10 mouse cellular contexts compared by ENCODE assay signal in genomic region chr2:169928447-169929120, GRCm38 (mm10).
DNase-seq lines count a peak whose midpoint lies in the region; ATAC-seq and TF ChIP-seq lines count a peak whose summit lies in the region.
"Had no signal": no experiment of that assay in that cellular context is flagged by ENCODE, and none has a peak within 500 bp of the region (broad histone marks: within the 10 kb centered on the region; RNA-seq: fewer than 3 reads in every experiment).

No protein-coding gene starts in this region.

- H3K27ac ChIP-seq in kidney, embryonic 15.5 days: no peak overlapping the region
- H3K27ac ChIP-seq in lung, embryonic 16.5 days (ENCODE audit: low read length): no peak overlapping the region
- H3K27ac ChIP-seq: heart, embryonic 15.5 days; liver, embryonic 14.5 days had no signal

- no peak for TF ChIP-seq POLR2A in brain, embryonic 14.5 days (IDR thresholded peaks at IDR 0.05; ENCODE audit: borderline replicate concordance, extremely low read depth, insufficient read depth, insufficient read length, poor library complexity, severe bottlenecking)

- no peak overlapping the region for H3K4me2 ChIP-seq in kidney, embryonic 15.5 days
- no peak overlapping the region for H3K4me2 ChIP-seq in lung, embryonic 16.5 days (ENCODE audit: low read depth, low read length)

- DNase-seq in kidney, adult 11 months: peak; percentile 75
- peak; percentile 15 for DNase-seq in NIH3T3 (ENCODE audit: low read depth)
- peak; percentile 71 for DNase-seq in brain, embryonic 14.5 days (ENCODE audit: low read depth)
- no peak for DNase-seq in retina, embryonic 14.5 days (ENCODE audit: low spot score)
- no peak for DNase-seq in cerebellum, adult 9-10 months

- no peak overlapping the region for H3K4me3 ChIP-seq in kidney, embryonic 15.5 days (replicated peaks)
- no peak overlapping the region for H3K4me3 ChIP-seq in lung, embryonic 16.5 days (ENCODE audit: low read length)
- H3K4me3 ChIP-seq: heart, embryonic 15.5 days had no signal

- no peak for TF ChIP-seq CTCF in brain, embryonic 14.5 days (IDR thresholded peaks at IDR 0.05; ENCODE audit: borderline replicate concordance, extremely low read depth, insufficient read depth, insufficient read length)

- 67% methylated on average over 14 of the region's 14 CpGs for WGBS in kidney, embryonic 15.5 days
- 49% methylated on average over 14 of the region's 14 CpGs for WGBS in lung, embryonic 16.5 days

- no peaks in the 10 kb centered on the region for H3K36me3 ChIP-seq in kidney, embryonic 15.5 days
- no peaks in the 10 kb centered on the region for H3K36me3 ChIP-seq in lung, embryonic 16.5 days (ENCODE audit: control insufficient read depth, insufficient read depth, low read length)
- H3K36me3 ChIP-seq: heart, embryonic 15.5 days had no signal

- H3K9ac ChIP-seq in kidney, embryonic 15.5 days: no peak overlapping the region
- no peak overlapping the region for H3K9ac ChIP-seq in lung, embryonic 16.5 days (ENCODE audit: low read length)
- H3K9ac ChIP-seq: heart, embryonic 15.5 days; liver, embryonic 14.5 days had no signal

- no peak for ATAC-seq in kidney, embryonic 15.5 days (replicated peaks; ENCODE audit: low FRiP score)
- ATAC-seq in lung, embryonic 16.5 days (ENCODE audit: low read depth): 0 out of 2 replicates have a peak, but pooled peaks have one; percentile 11
- ATAC-seq in erythroid progenitor cell, adult 5-6 weeks (replicated peaks; ENCODE audit: low FRiP score, poor library complexity, severe bottlenecking): no peak

- no peaks in the 10 kb centered on the region for H3K27me3 ChIP-seq in kidney, embryonic 15.5 days
- no peaks in the 10 kb centered on the region for H3K27me3 ChIP-seq in lung, embryonic 16.5 days (ENCODE audit: control insufficient read depth, insufficient read depth, low read depth, low read length)
- H3K27me3 ChIP-seq: heart, embryonic 15.5 days had no signal

- H3K9me3 ChIP-seq in kidney, embryonic 15.5 days (replicated peaks): no peaks in the 10 kb centered on the region
- H3K9me3 ChIP-seq in lung, embryonic 16.5 days (ENCODE audit: control insufficient read depth, low read length): no peaks in the 10 kb centered on the region
- H3K9me3 ChIP-seq: heart, embryonic 15.5 days had no signal

- peaks cover 17% of the 10 kb centered on the region for H3K4me1 ChIP-seq in kidney, embryonic 15.5 days
- peaks cover 17% of the 10 kb centered on the region for H3K4me1 ChIP-seq in lung, embryonic 16.5 days (replicated peaks; ENCODE audit: control insufficient read depth, insufficient read depth, low read length)

Comparison
In these comparisons a context has a peak if more than half of its experiments do, and no peak if none do; other contexts are left out.
1. DNase-seq: peak in kidney, adult 11 months (single experiment), NIH3T3 (single experiment) and brain, embryonic 14.5 days (single experiment); none in retina, embryonic 14.5 days (single experiment) and cerebellum, adult 9-10 months (single experiment).